Comparison of ENCODE assay signal across 8 mouse cellular contexts in the genomic region with DNA sequence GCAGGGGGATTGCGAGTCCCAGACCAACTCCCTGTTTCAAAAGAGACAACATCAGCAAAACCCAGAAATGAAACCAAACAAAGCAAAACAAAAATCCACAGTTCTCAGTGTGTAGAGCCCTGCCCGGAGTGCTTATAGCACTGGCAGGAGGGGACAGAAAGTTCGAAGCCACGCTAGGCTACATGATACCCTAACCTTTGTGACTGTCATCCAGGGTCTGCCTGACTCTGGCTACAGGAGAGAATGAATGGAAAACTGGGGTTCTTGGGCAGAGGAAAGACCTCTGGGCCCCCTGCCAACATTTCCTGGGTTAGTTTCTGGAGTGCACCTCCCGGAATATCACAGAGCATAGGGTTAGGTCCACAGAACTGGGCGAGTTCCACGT. TPM values are rescaled to one million over a fixed set of nuclear protein-coding genes. Genes with fewer than 3 reads are reported as not detected.
DNase-seq lines count a peak whose midpoint lies in the region; ATAC-seq and TF ChIP-seq lines count a peak whose summit lies in the region.

No protein-coding gene starts in this region.

- H3K79me2 ChIP-seq in liver, adult 2 months (ENCODE audit: control insufficient read depth, insufficient read depth, low read length): no peaks in the 10 kb centered on the region

- WGBS in liver, adult 2 months: 36% methylated on average over 7 of the region's 7 CpGs
- WGBS in heart, embryonic 16.5 days: 40% methylated on average over 7 of the region's 7 CpGs
- 45% methylated on average over 7 of the region's 7 CpGs for WGBS in liver, embryonic 11.5 days
- WGBS in neural tube, embryonic 15.5 days: 59% methylated on average over 7 of the region's 7 CpGs

- peak; percentile 29; the same call in 1 of the 2 replicates for ATAC-seq in heart, embryonic 16.5 days (replicated peaks; ENCODE audit: extremely low read depth, insufficient read depth, low FRiP score)
- peak; percentile 35 for ATAC-seq in liver, embryonic 11.5 days (replicated peaks; ENCODE audit: low FRiP score)
- peak; percentile 23; the same call in 1 of the 2 replicates for ATAC-seq in neural tube, embryonic 15.5 days (ENCODE audit: low FRiP score)

- peak overlapping the region; percentile 52 for H3K9ac ChIP-seq in liver, adult 2 months (ENCODE audit: low read depth, low read length)
- H3K9ac ChIP-seq in heart, embryonic 16.5 days (ENCODE audit: low read length): peak overlapping the region; percentile 91
- peak overlapping the region; percentile 88 for H3K9ac ChIP-seq in liver, embryonic 11.5 days (ENCODE audit: low read depth, low read length)
- peak overlapping the region; percentile 17 for H3K9ac ChIP-seq in neural tube, embryonic 15.5 days (replicated peaks)

- H3K4me2 ChIP-seq in heart, embryonic 16.5 days (ENCODE audit: low read depth, low read length): peak overlapping the region; percentile 96
- H3K4me2 ChIP-seq in liver, embryonic 11.5 days: peak overlapping the region; percentile 83
- H3K4me2 ChIP-seq in neural tube, embryonic 15.5 days: peak overlapping the region; percentile 83

- H3K9me3 ChIP-seq in heart, embryonic 16.5 days (replicated peaks; ENCODE audit: control insufficient read depth, low read length): no peaks in the 10 kb centered on the region
- no peaks in the 10 kb centered on the region for H3K9me3 ChIP-seq in liver, embryonic 11.5 days (ENCODE audit: control insufficient read depth, low read length)
- no peaks in the 10 kb centered on the region for H3K9me3 ChIP-seq in neural tube, embryonic 15.5 days (replicated peaks)

- peak overlapping the region; percentile 84 for H3K4me3 ChIP-seq in liver, adult 2 months (ENCODE audit: insufficient read depth, low read depth, low read length)
- peak overlapping the region; percentile 90 for H3K4me3 ChIP-seq in heart, embryonic 16.5 days (ENCODE audit: low read length)
- peak overlapping the region; percentile 70 for H3K4me3 ChIP-seq in liver, embryonic 11.5 days (ENCODE audit: low read depth, low read length)
- peak overlapping the region; percentile 65 for H3K4me3 ChIP-seq in neural tube, embryonic 15.5 days (replicated peaks)

- H3K27me3 ChIP-seq in liver, adult 2 months (ENCODE audit: control insufficient read depth, insufficient read depth, low read length): no peaks in the 10 kb centered on the region
- no peaks in the 10 kb centered on the region for H3K27me3 ChIP-seq in heart, embryonic 16.5 days (ENCODE audit: control insufficient read depth, insufficient read depth, low read length)
- H3K27me3 ChIP-seq in liver, embryonic 11.5 days (replicated peaks; ENCODE audit: control insufficient read depth, insufficient read depth, low read length): no peaks in the 10 kb centered on the region
- H3K27me3 ChIP-seq in neural tube, embryonic 15.5 days (replicated peaks): peaks cover 4% of the 10 kb centered on the region; the same call in 1 of the 2 replicates

- no peak for TF ChIP-seq CTCF in liver, adult 2 months (IDR thresholded peaks at IDR 0.05; ENCODE audit: low read depth, low read length)

- H3K27ac ChIP-seq in liver, adult 2 months (replicated peaks; ENCODE audit: insufficient read depth, low read depth, low read length): peak overlapping the region; percentile 62
- H3K27ac ChIP-seq in heart, embryonic 16.5 days (ENCODE audit: low read length): peak overlapping the region; percentile 93
- H3K27ac ChIP-seq in liver, embryonic 11.5 days (ENCODE audit: low read depth, low read length): peak overlapping the region; percentile 92
- H3K27ac ChIP-seq in neural tube, embryonic 15.5 days (replicated peaks): peak overlapping the region; percentile 86

- TF ChIP-seq POLR2A in liver, adult 2 months (IDR thresholded peaks at IDR 0.05; ENCODE audit: extremely low read depth, insufficient read depth, low read length): no peak

- H3K4me1 ChIP-seq in liver, adult 2 months (ENCODE audit: control insufficient read depth, insufficient read depth, low read length): peaks cover 3% of the 10 kb centered on the region; the same call in 1 of the 2 replicates
- H3K4me1 ChIP-seq in heart, embryonic 16.5 days (ENCODE audit: control insufficient read depth, insufficient read depth, low read length): peaks cover 12% of the 10 kb centered on the region
- peaks cover 25% of the 10 kb centered on the region for H3K4me1 ChIP-seq in liver, embryonic 11.5 days (replicated peaks; ENCODE audit: control insufficient read depth, insufficient read depth, low read length)
- H3K4me1 ChIP-seq in neural tube, embryonic 15.5 days: peaks cover 24% of the 10 kb centered on the region

- H3K36me3 ChIP-seq in liver, adult 2 months (ENCODE audit: control insufficient read depth, insufficient read depth, low read length): no peaks in the 10 kb centered on the region
- H3K36me3 ChIP-seq in heart, embryonic 16.5 days (ENCODE audit: control insufficient read depth, insufficient read depth): peaks cover 11% of the 10 kb centered on the region
- H3K36me3 ChIP-seq in liver, embryonic 11.5 days (ENCODE audit: control insufficient read depth, insufficient read depth, low read length): peaks cover 2% of the 10 kb centered on the region; the same call in 1 of the 2 replicates
- H3K36me3 ChIP-seq in neural tube, embryonic 15.5 days: peaks cover 26% of the 10 kb centered on the region

- no peak for DNase-seq in liver, adult 2 months (ENCODE audit: extremely low read depth, low read depth, low spot score)
- DNase-seq in liver: no peak
- peak; percentile 62 to 72 for DNase-seq in cerebellum, postnatal 10 days
- no peak for DNase-seq in liver, embryonic 11.5 days (ENCODE audit: low spot score)
- no peak for DNase-seq in thymus, postnatal 14 days
- no peak for DNase-seq in urinary bladder, postnatal 4 days (ENCODE audit: low spot score in 2 of 2)

RNA-seq across cellular contexts. Expression of gene Sirt6, which starts 0.2 kb away (rescaled TPM):
- total RNA-seq in liver, adult 2 months (2014; rRNA removed): 1.5 and 1.6 TPM in 2 replicates
- polyA plus RNA-seq in liver, adult 2 months (2012; rRNA removed): 5.4 and 9.2 TPM in 2 replicates
- polyA plus RNA-seq in heart, embryonic 16.5 days (2015; fragmentation: Nextera tagmentation; extraction: Ambion mirVana): 22.9 and 26.0 TPM in 2 replicates
- 22.8 and 22.9 TPM in 2 replicates for polyA plus RNA-seq in liver, embryonic 11.5 days (2014; fragmentation: Nextera tagmentation; extraction: Ambion mirVana)
- polyA plus RNA-seq in neural tube, embryonic 15.5 days (2015; fragmentation: Nextera tagmentation; extraction: Ambion mirVana): 45.6 and 51.8 TPM in 2 replicates

RNA-seq across cellular contexts. Expression of gene Ankrd24, which starts 0.5 kb away (rescaled TPM):
- total RNA-seq in liver, adult 2 months (2014; rRNA removed): 5.6 and 6.6 TPM in 2 replicates
- polyA plus RNA-seq in liver, adult 2 months (2012; rRNA removed): 12.8 and 19.5 TPM in 2 replicates
- polyA plus RNA-seq in heart, embryonic 16.5 days (2015; fragmentation: Nextera tagmentation; extraction: Ambion mirVana): 14.6 and 14.8 TPM in 2 replicates
- 3.6 and 4.6 TPM in 2 replicates for polyA plus RNA-seq in liver, embryonic 11.5 days (2014; fragmentation: Nextera tagmentation; extraction: Ambion mirVana)
- polyA plus RNA-seq in neural tube, embryonic 15.5 days (2015; fragmentation: Nextera tagmentation; extraction: Ambion mirVana): 19.0 and 24.2 TPM in 2 replicates

RNA-seq across cellular contexts. Expression of gene Gm10778, which starts 21.0 kb away (rescaled TPM):
- total RNA-seq in liver, adult 2 months (2014; rRNA removed): 1.8 and 2.5 TPM in 2 replicates
- polyA plus RNA-seq in liver, adult 2 months (2012; rRNA removed): 0.16 and 0.18 TPM in 2 replicates
- polyA plus RNA-seq in heart, embryonic 16.5 days (2015; fragmentation: Nextera tagmentation; extraction: Ambion mirVana): 3.2 and 4.0 TPM in 2 replicates
- 3.3 and 3.9 TPM in 2 replicates for polyA plus RNA-seq in liver, embryonic 11.5 days (2014; fragmentation: Nextera tagmentation; extraction: Ambion mirVana)
- 6.6 and 6.9 TPM in 2 replicates for polyA plus RNA-seq in neural tube, embryonic 15.5 days (2015; fragmentation: Nextera tagmentation; extraction: Ambion mirVana)

RNA-seq across cellular contexts. Expression of gene BC025920, which starts 21.8 kb away (rescaled TPM):
- total RNA-seq in liver, adult 2 months (2014; rRNA removed): 0.55 and 0.67 TPM in 2 replicates
- polyA plus RNA-seq in liver, adult 2 months (2012; rRNA removed): 0.29 and 0.56 TPM in 2 replicates
- 1.2 TPM in 2 replicates for polyA plus RNA-seq in heart, embryonic 16.5 days (2015; fragmentation: Nextera tagmentation; extraction: Ambion mirVana)
- polyA plus RNA-seq in liver, embryonic 11.5 days (2014; fragmentation: Nextera tagmentation; extraction: Ambion mirVana): 0.81 and 1.1 TPM in 2 replicates
- 1.3 and 2.3 TPM in 2 replicates for polyA plus RNA-seq in neural tube, embryonic 15.5 days (2015; fragmentation: Nextera tagmentation; extraction: Ambion mirVana)

RNA-seq across cellular contexts. Expression of gene Tle6, which starts 27.0 kb away (rescaled TPM):
- 0.94 and 1.6 TPM in 2 replicates for total RNA-seq in liver, adult 2 months (2014; rRNA removed)
- polyA plus RNA-seq in liver, adult 2 months (2012; rRNA removed): 3.5 and 4.2 TPM in 2 replicates
- polyA plus RNA-seq in heart, embryonic 16.5 days (2015; fragmentation: Nextera tagmentation; extraction: Ambion mirVana): 29.6 and 31.0 TPM in 2 replicates
- 13.2 and 16.7 TPM in 2 replicates for polyA plus RNA-seq in liver, embryonic 11.5 days (2014; fragmentation: Nextera tagmentation; extraction: Ambion mirVana)
- 5.7 and 7.3 TPM in 2 replicates for polyA plus RNA-seq in neural tube, embryonic 15.5 days (2015; fragmentation: Nextera tagmentation; extraction: Ambion mirVana)

Comparison
In these comparisons a context has a peak if more than half of its experiments do, and no peak if none do; other contexts are left out.
1. DNase-seq: peak in cerebellum, postnatal 10 days (2 of 2); none in liver, adult 2 months (single experiment), liver (single experiment), liver, embryonic 11.5 days (single experiment), thymus, postnatal 14 days (single experiment) and urinary bladder, postnatal 4 days (0 of 2).
2. H3K9ac ChIP-seq: peak in every context shown above with its lines; median percentile 91 in heart, embryonic 16.5 days; 88 in liver, embryonic 11.5 days; 52 in liver, adult 2 months; 17 in neural tube, embryonic 15.5 days.
3. Peak in every context shown above with its lines, with median percentiles within 50 percentile points of each other: H3K27ac ChIP-seq, H3K4me3 ChIP-seq, ATAC-seq and H3K4me2 ChIP-seq.